Mouse (Mus musculus): ENCODE measurements around the gene Mvp. TPM values are rescaled to one million over a fixed set of nuclear protein-coding genes. Genes with fewer than 3 reads are reported as not detected.

Gene Mvp
- polyA plus RNA-seq, 1 experiment from 2014 or later = 5.8 TPM

GRCm38 (mm10) chr7:127023896-127024690 is 9.7 kb upstream of the Mvp start:
- peaks cover 69% of the 10 kb centered on the region for H3K4me1 ChIP-seq
- no peaks in the 10 kb centered on the region for H3K27me3 ChIP-seq
- H3K4me3 ChIP-seq = peak overlapping the region; percentile 98
- no peaks in the 10 kb centered on the region for H3K9me3 ChIP-seq
- peak overlapping the region; percentile 100 for H3K9ac ChIP-seq (replicated peaks)
- peak overlapping the region; percentile 98 for H3K4me2 ChIP-seq (replicated peaks)
- peaks cover 35% of the 10 kb centered on the region for H3K36me3 ChIP-seq
- 25% methylated on average over 19 of the region's 19 CpGs for WGBS
- no peak for ATAC-seq (ENCODE audit: low FRiP score, low read depth)
- peak overlapping the region; percentile 99 for H3K27ac ChIP-seq (replicated peaks)

GRCm38 (mm10) chr7:127023272-127023691 is 8.9 kb upstream of the Mvp start:
- Histone ChIP-seq H3K4me2 (replicated peaks) (peak overlapping the region; percentile 98), H3K4me3 (peak overlapping the region; percentile 98), H3K36me3 (peaks cover 30% of the 10 kb centered on the region), H3K27me3 (no peaks in the 10 kb centered on the region), H3K27ac (replicated peaks) (peak overlapping the region; percentile 99), H3K4me1 (peaks cover 77% of the 10 kb centered on the region), H3K9ac (replicated peaks) (peak overlapping the region; percentile 100), H3K9me3 (no peaks in the 10 kb centered on the region)
- no peak for ATAC-seq (ENCODE audit: low FRiP score, low read depth)
- WGBS = 74% methylated on average over 13 of the region's 13 CpGs

GRCm38 (mm10) chr7:127022528-127023271 is 8.3 kb upstream of the Mvp start:
- Histone ChIP-seq H3K9me3 (no peaks in the 10 kb centered on the region), H3K36me3 (peaks cover 30% of the 10 kb centered on the region), H3K27me3 (no peaks in the 10 kb centered on the region), H3K4me2 (replicated peaks) (peak overlapping the region; percentile 98), H3K27ac (replicated peaks) (peak overlapping the region; percentile 99), H3K4me3 (peak overlapping the region; percentile 98), H3K4me1 (peaks cover 77% of the 10 kb centered on the region), H3K9ac (replicated peaks) (peak overlapping the region; percentile 100)
- 82% methylated on average over 4 of the region's 7 CpGs for WGBS
- ATAC-seq (ENCODE audit: low FRiP score, low read depth) = no peak

DNA sequence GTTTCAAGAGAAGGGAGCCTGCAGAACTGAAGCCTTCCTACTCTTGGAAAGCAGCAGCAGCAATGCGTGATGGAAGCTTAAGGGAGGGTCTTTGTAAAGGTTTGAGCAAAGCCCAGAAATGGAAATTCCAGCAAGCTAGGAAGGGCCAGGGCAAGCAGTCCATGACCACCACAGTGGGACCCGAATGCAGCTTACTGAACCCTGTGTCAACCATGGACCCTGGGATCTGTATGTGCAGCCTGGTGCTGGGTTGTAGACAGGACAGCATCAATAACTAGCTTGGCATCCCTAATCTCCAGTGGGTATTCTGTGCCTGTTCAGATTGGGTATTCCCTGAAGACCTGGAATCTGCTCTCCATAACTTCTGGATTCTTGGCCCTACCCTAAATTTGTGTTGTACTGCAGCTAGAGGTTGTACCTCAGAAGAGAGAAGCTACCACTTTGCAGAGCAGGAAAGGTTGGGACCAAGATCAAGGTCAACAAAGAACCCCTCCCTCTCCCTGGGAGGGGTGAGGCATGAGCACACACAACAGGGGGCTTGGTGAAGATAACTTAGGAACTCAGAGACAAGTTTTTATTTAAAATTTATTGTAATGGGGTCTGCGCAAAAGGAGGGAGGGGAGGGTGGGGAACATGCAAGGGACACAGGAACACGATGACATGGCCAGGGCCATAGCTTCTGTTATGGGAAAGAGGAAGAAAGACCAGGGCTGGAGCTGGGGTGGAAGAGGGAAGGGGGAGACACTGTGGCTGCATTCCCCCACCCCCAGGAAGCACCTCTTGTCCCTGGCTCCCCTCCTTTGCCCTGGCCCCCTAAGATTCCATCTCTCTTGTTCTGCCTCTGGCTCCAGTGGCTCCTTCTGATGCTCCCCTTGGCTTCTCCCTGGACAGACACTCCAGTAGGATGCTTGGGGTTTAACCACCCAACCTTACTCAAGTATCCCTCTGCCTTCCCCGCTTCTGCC is 7.4 kb upstream of the Mvp start:
- H3K4me1 ChIP-seq = peaks cover 77% of the 10 kb centered on the region
- H3K27ac ChIP-seq (replicated peaks) = peak overlapping the region; percentile 99
- H3K4me2 ChIP-seq (replicated peaks) = peak overlapping the region; percentile 98
- H3K27me3 ChIP-seq = no peaks in the 10 kb centered on the region
- 44% methylated on average over 5 of the region's 5 CpGs for WGBS
- peak overlapping the region; percentile 47 for H3K4me3 ChIP-seq
- H3K9ac ChIP-seq (replicated peaks) = peak overlapping the region; percentile 100
- H3K9me3 ChIP-seq = no peaks in the 10 kb centered on the region
- peaks cover 30% of the 10 kb centered on the region for H3K36me3 ChIP-seq
- ATAC-seq (ENCODE audit: low FRiP score, low read depth) = no peak

DNA sequence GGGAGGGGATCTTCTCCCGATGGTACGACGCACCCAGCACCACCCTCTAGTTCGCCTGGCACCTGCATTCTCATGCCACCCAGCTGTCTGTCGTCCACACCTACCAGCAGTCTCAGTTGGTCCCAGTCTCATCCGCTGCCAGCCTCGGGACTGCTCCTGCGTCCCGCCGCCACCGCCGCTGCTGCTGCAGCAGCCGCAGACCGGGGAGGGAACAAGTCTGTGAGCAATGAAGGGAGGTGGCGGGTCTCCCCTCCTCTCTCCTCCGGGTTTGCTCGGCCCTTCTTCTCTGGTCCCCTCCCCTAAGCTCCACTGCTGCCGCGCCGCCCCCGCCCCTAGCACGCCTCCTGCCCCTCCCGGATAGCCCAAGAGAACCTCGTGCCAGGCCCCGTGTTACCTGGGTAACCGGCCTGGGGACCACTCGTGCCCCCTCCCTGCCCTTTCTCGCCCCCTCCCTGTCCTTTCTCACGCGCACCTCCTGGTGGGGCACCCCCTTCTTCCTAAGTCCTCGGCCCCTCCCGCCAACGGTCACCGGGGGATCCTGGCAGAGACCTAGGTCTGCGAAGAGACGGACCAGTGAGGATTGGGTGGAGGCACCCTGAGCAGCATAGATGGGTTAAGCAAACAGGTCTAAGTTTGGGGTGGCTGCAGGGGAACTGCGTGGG is 6.6 kb upstream of the Mvp start, which contains the start of the genes Gm42742 and Prrt2:
Gm42742 (minus strand) TSS at position 197 of the 662 bp plus-strand sequence.
Prrt2 (minus strand) TSS at position 311 of the 662 bp plus-strand sequence.
- peak within 1 kb of the TSS; percentile 99 for H3K27ac ChIP-seq (replicated peaks)
- H3K4me3 ChIP-seq = peak within 1 kb of the TSS; percentile 47
- 2% methylated on average over 36 of the region's 37 CpGs for WGBS
- ATAC-seq (ENCODE audit: low FRiP score, low read depth) = peak; percentile 17; the same call in 1 of the 2 replicates
- H3K4me2 ChIP-seq (replicated peaks) = peak within 1 kb of the TSS; percentile 98
- peaks cover 78% of the 10 kb centered on the region for H3K4me1 ChIP-seq
- H3K9me3 ChIP-seq = no peaks in the 10 kb centered on the region
- peaks cover 30% of the 10 kb centered on the region for H3K36me3 ChIP-seq
- H3K9ac ChIP-seq (replicated peaks) = peak within 1 kb of the TSS; percentile 69
- H3K27me3 ChIP-seq = no peaks in the 10 kb centered on the region

- Histone ChIP-seq H3K9ac (replicated peaks) (peak overlapping the region; percentile 69), H3K4me3 (peak overlapping the region; percentile 47), H3K4me2 (replicated peaks) (peak overlapping the region; percentile 98), H3K9me3 (no peaks in the 10 kb centered on the region), H3K27me3 (no peaks in the 10 kb centered on the region), H3K36me3 (peaks cover 32% of the 10 kb centered on the region), H3K4me1 (peaks cover 84% of the 10 kb centered on the region), H3K27ac (replicated peaks) (peak overlapping the region; percentile 99)
- WGBS = 22% methylated on average over 5 of the region's 5 CpGs
- no peak for ATAC-seq (ENCODE audit: low FRiP score, low read depth)
Observed at GRCm38 (mm10) chr7:127020491-127020890, 6.1 kb upstream of the Mvp start.

DNA sequence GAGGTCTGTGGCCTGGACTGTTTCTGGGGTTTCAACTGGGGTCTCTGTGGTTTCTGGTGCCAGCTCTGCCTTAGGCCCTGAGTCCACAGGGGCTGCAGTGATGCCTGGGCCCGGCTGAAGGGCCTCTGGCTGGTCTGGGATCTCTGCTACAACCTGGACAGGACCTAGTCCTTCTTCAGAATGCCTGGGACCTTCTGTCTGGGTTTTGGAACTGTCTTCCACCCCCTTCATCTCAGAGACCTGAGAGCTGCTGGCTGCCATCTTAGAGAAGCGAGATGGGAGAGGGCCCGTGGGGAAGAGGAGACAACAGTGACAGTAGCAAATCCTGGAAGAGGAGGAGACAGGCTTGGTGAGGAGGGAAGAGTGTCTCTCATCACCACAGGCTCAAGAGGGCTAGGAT is 5.6 kb upstream of the Mvp start:
- Histone ChIP-seq H3K27ac (replicated peaks) (peak overlapping the region; percentile 99; the same call in 1 of the 2 replicates), H3K27me3 (no peaks in the 10 kb centered on the region), H3K4me1 (peaks cover 87% of the 10 kb centered on the region), H3K9me3 (no peaks in the 10 kb centered on the region), H3K9ac (replicated peaks) (peak overlapping the region; percentile 69; the same call in 1 of the 2 replicates), H3K36me3 (peaks cover 36% of the 10 kb centered on the region), H3K4me3 (peak overlapping the region; percentile 47), H3K4me2 (replicated peaks) (peak overlapping the region; percentile 98)
- WGBS = 58% methylated on average over 3 of the region's 3 CpGs
- ATAC-seq (ENCODE audit: low FRiP score, low read depth) = no peak

GRCm38 (mm10) chr7:127019306-127019960 is 5.0 kb upstream of the Mvp start:
- H3K36me3 ChIP-seq = peaks cover 36% of the 10 kb centered on the region
- peaks cover 87% of the 10 kb centered on the region for H3K4me1 ChIP-seq
- peak overlapping the region; percentile 98 for H3K4me2 ChIP-seq (replicated peaks)
- ATAC-seq (ENCODE audit: low FRiP score, low read depth) = no peak
- WGBS = 85% methylated on average over 14 of the region's 14 CpGs
- no peaks in the 10 kb centered on the region for H3K9me3 ChIP-seq
- H3K27me3 ChIP-seq = no peaks in the 10 kb centered on the region
- H3K27ac ChIP-seq (replicated peaks) = no peak overlapping the region
- peak overlapping the region; percentile 47; the same call in 1 of the 2 replicates for H3K4me3 ChIP-seq
- H3K9ac ChIP-seq (replicated peaks) = peak overlapping the region; percentile 69; the same call in 1 of the 2 replicates

- H3K4me2 ChIP-seq (replicated peaks) = no peak overlapping the region
- no peaks in the 10 kb centered on the region for H3K9me3 ChIP-seq
- H3K27ac ChIP-seq (replicated peaks) = peak overlapping the region; percentile 61; the same call in 1 of the 2 replicates
- WGBS = 84% methylated on average over 15 of the region's 15 CpGs
- peaks cover 84% of the 10 kb centered on the region for H3K4me1 ChIP-seq
- peak overlapping the region; percentile 25 for H3K9ac ChIP-seq (replicated peaks)
- 0 out of 2 replicates have a peak overlapping the region, but pooled peaks have one; percentile 2 for H3K4me3 ChIP-seq
- H3K36me3 ChIP-seq = peaks cover 36% of the 10 kb centered on the region
- H3K27me3 ChIP-seq = no peaks in the 10 kb centered on the region
- ATAC-seq (ENCODE audit: low FRiP score, low read depth) = no peak
Observed at GRCm38 (mm10) chr7:127018416-127019305, 4.2 kb upstream of the Mvp start.
